Mouse (Mus musculus) spleen, adult 2 months (tissue): ENCODE results near the gene Gale.

Experiments used
- CTCF ChIP-seq: fragments of 200-500 bp; IDR thresholded peaks from 2 replicates; pipeline ENCODE4 v1.5.1; 2011; ENCODE audit warnings: mild to moderate bottlenecking, inconsistent platforms; ENCODE audit not compliant: insufficient read depth, insufficient read length, insufficient replicate concordance; ENCODE audit errors: extremely low read depth
- POLR2A ChIP-seq: fragments of 200-500 bp; IDR thresholded peaks from 2 replicates; pipeline ENCODE4 v1.6.1; 2011; ENCODE audit warnings: low read depth, low read length, inconsistent platforms

- no peak for TF ChIP-seq POLR2A
- no peak for TF ChIP-seq CTCF
Measured at GRCm38 (mm10) chr4:135985193-135985592, 21.7 kb downstream of the Gale start.
